Mouse (Mus musculus) embryo, embryonic 11.5 days (tissue): ENCODE results near the gene Kcnj6.
"Not testable (repeated sequence)": the region's sequence is repeated elsewhere in the genome, so short reads cannot be mapped to it uniquely, and the experiment has no call there.

ENCODE experiments used
- DNase-seq: peaks from one replicate; pipeline ENCODE4 v3.0.0-alpha.2; 2012; ENCODE audit warnings: low read depth, low spot score

Gene Kcnj6

DNA sequence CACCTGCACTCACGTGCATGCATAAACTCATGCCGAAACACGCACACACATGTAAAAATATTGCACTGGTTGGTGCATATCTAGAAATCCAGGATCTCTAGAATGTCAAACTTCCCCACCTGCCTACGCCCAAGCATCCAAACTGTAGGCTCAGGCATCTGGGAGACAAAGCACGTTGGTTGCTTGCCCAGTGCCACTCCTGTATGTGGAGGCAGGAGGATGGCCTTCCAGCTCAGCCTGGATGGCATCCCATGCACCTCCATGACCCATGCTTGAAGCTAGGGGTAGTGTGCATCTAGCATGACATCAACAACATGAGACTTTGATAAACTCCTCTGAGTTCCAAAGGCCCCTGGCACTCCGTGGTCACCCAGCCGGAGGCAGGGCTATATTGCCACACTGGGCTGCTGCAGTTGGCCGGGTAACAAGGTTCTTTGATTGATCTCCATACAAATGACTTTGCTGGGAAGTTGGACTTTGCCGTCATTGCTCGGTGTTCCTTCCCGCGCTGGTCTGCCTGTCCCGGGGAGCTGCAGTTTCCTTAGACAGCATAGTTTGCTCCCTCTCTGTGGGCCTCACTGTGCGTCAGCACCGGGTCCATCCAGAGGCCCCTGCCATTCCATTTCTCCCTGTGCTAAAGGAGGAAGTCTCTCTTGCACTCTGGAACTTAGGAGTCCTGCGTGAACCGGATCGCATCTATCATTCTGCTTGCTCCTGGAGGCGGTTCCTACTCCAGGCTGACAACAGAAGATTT lies 144.9 kb downstream of the Kcnj6 start:
- DNase-seq: no peak

DNA sequence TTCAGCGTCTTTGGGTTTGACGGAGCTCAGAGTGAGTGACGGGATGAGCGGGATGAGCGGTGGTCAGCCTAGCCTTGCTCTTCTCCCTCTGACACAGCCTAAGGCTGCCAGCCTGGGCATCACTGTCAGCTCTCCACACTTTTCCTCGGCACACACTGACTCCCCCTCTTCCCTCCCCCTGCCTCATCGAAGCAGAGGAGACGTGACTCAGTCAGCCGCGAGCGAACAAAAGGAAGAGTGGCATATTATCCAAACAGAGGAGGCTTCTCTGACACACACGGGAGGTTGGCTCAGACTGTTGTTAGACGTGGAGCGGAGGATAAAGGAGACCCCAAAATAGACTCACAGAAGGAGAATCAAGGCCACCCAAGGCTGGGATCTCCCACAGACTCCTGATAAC lies 147.1 kb downstream of the Kcnj6 start:
- no peak for DNase-seq

GRCm38 (mm10) chr16:94845996-94846395 lies 151.5 kb downstream of the Kcnj6 start:
- no peak for DNase-seq

- no peak for DNase-seq
These were observed 152.7 kb downstream of the Kcnj6 start for GRCm38 (mm10) chr16:94844769-94845168.

DNA sequence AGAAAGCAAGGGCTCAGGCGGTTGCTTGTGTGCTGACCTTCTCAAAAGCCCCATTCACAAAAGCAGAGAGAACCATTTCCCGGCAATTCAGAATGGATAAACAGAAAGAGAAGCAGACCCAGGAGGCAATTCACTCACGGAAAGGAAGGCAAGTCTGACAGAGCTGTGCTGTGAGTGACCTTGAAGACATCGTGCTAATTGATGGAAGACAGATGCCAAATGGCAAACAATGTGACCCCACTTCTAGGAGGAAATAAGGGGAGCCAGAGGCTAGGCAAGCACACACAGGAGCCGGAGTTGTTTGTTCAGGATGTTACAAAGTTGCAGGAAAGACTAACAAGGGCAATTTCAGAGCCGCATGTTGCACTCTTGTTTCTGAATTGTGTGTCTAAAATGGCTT lies 158.1 kb downstream of the Kcnj6 start:
- no peak for DNase-seq

DNA sequence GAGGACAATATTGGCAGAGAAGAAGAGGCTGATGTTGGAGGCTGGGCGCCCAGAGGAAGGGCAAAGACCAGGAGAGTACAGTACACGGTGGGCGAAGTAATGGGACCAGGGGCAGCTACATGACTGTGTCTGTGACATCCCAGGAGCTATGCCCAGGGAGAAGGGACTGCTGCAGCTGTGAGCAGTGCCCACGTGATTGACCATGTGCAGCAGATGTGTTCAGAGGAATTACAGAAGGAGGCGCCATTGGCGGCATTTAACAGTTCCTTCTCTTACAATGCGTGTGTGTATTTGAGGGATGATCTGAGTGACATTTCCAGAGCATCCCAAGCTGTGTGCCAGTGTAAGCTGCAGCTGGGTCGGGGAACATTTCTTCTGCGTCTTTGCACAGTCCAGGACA lies 159.6 kb downstream of the Kcnj6 start:
- DNase-seq: no peak

DNA sequence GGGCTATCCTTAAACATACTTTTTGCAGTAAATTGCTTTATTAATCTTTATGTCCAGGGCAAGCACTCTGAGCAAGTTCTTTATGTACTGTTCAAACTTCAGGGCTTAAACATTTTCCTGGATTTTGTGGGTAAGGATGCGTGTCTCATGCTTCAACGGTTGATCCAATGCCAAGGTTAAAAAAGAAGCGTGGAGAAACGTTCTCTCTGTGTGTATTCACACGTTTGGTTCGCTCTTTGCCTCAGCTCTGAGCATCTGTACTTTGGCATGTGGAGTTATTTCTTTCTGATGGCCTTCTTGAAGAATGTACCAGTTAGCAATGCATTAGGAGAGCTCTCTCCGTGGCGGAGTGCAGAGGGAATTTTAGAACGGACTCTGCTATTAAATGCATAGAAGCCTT lies 163.0 kb downstream of the Kcnj6 start:
- no peak for DNase-seq

GRCm38 (mm10) chr16:94828166-94828565 lies 169.3 kb downstream of the Kcnj6 start:
- no peak for DNase-seq

GRCm38 (mm10) chr16:94827092-94827585 lies 170.4 kb downstream of the Kcnj6 start:
- DNase-seq: no peak

- DNase-seq: no peak
These were observed 172.2 kb downstream of the Kcnj6 start for GRCm38 (mm10) chr16:94825274-94825673.

DNA sequence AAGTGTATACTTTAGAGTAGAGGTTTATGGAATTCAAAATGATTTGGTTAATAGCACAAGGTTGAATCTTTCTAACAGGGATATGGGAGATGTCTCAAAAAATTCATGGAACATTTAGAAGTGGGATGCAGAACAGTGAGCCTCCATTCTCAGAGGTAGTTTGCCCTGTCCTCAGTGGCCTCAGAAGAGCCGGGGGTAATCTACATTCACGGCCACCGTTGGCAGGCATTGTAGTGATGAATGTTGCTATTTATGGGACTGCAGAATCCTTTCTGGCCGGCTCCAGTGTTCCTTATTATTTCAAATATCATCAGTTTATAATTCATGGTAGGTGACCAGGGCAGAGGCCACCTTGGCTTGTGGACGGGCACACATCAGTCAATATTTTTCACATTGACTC lies 174.9 kb downstream of the Kcnj6 start:
- DNase-seq: no peak

DNA sequence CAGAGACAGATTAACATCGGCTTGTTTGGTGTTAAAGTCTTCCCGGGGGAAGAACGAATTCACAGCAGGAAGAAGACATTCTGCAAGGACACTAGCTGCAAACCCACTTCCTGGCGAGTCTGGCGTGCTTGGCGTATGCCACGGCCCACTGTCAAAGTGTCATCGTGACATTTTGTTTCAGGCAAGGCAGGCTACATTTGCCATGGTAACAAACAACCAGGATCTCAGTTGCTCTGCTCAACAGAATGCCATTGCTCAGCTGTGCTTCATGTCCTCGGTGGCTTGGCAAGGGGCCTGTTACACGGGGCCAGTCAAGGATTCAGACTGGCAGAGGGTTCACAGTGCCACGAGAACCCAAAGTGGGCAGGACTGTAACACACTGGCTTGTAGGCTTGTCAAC lies 175.9 kb downstream of the Kcnj6 start:
- no peak for DNase-seq

DNA sequence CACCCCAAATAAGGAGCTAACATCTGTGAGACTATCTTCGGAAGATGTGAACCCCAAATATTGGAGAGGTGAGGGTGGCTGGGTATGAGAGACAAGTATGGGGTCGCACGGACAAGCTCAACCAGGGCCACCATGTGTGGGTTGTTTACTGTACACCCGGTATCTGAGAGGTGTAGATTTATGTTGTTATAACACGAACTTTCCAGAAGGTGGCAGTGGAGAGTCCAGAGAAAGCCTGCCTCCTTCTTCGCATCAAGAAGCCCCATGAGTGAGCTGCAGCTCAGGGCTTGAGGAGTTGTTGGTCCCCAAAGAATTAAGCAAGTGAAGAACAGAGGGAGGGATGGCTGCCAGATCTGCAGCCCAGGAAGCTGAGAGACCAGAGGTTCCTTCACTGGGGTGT lies 181.1 kb downstream of the Kcnj6 start:
- DNase-seq: peak; percentile 57

- no peak for DNase-seq
These were observed 181.6 kb downstream of the Kcnj6 start for GRCm38 (mm10) chr16:94815891-94816290.

- not testable (repeated sequence) for DNase-seq
These were observed 188.2 kb downstream of the Kcnj6 start for GRCm38 (mm10) chr16:94809286-94809685.

DNA sequence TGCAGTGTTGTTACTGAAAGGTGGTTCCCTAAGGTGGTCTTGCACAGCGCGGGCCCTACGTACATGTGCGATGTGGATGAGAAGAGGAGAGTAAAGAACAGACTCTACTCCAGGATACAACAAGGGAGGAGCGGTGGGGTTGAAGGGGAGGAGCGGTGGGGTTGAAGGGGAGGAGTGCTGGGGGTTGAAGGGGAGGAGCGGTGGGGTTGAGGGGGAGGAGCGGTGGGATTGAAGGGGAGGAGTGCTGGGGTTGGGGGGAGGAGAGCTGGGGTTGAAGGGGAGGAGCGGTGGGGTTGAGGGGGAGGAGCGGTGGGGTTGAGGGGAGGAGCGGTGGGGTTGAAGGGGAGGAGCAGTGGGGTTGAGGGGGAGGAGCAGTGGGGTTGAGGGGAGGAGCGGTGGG lies 199.3 kb downstream of the Kcnj6 start:
- DNase-seq: no peak

DNA sequence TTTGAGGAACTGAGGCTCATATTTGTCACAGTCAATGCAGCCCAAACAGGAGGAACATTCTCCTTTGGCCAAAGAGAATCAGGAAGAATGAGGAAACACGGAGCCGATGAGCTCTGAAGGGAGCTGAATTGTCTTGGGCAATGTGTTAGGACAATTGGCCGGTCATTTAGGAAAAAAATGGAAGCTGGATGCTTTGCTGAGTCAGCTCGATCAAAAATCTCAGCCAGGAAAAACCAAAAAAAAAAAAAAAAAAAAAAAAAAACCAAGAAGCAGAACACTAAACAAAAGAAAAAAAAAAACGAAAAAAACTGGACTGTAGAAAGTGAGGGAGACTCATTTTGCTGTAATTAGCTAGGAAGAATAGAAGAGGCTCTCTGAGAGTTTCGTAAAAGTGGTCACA lies 200.1 kb downstream of the Kcnj6 start:
- DNase-seq: no peak

- DNase-seq: no peak
These were observed 204.5 kb downstream of the Kcnj6 start for GRCm38 (mm10) chr16:94793041-94793440.

- DNase-seq: no peak
These were observed 207.5 kb downstream of the Kcnj6 start for GRCm38 (mm10) chr16:94789958-94790357.

DNA sequence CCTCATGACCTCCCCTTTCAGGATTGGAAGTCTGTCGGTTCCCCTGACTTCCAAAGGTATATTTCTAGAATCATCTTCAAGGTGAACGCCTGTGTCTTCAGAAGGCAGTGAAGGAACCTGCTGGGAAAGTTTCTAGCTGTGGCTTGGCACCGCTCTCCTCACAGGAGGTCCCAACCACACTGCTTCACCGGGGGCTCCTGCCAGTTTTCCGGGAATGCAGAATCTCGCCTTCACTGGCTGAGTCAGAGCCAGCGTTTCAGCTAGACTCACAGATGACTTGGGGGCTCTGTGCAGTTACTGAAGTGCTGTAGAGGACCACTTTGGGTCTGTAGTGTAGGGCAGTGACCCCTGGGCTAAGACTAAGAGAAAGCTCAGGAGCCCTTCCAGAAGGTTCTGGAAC lies 208.8 kb downstream of the Kcnj6 start:
- DNase-seq: no peak

DNA sequence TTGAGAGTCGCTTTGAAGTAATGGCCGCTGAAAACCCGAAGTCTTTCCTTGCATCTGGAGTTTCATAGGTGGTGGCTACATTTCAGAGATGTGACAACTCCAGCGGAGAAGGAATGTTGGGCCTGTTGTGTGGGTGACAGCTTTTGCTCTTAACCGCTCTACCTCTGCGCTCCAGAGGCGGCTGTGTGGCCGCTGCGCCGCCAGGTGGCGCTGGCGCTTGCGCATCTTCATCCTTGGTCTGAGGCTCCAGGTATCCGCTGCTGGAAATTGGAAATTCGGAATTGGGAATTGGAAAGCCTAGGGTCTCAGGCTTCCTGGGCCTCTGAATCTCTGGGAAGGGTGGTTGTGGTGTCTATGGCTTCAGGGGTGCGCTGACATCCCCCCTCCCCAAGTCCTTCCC lies 209.3 kb downstream of the Kcnj6 start:
- DNase-seq: peak; percentile 61

- DNase-seq: no peak
These were observed 211.6 kb downstream of the Kcnj6 start for GRCm38 (mm10) chr16:94785873-94786272.

DNA sequence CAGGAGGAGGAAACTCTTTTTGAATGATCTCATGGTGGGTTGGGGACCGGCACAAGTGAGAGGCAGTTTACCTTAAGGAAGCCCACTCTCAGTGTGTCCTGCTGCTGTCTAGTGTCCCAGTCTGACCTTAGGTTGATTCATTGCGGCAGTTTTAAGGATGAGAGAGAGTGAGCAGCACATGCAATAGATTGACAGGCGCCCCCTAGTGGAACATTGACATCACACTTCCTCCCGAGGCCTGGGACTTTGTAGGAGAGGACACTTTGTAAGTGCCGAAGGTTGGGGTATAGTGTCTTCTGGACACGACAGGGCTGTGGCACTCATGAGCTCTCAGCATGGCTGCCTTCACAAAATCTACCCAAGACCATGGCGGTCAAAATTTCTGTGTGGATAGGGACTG lies 213.8 kb downstream of the Kcnj6 start:
- no peak for DNase-seq
